Comparison of ENCODE assay signal across 8 mouse cellular contexts in the genomic region with DNA sequence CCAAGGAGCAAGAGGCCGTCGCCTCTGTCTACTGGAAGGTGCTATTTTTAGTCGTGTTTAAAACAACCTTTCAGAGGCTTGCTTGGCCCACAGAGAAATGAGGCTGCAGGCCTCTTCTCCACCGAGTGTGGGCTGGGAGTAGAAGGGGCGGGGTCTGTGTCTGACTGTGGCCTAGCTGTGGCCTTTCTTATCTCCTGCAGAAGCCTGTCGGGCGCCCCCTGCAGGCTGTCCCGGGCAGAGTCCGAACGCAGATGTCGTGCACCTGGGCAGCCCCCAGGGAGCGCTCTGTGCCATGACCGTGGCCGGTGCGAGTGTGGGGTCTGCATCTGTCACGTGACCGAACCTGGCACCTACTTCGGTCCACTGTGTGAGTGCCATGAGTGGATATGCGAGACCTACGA. TPM values are rescaled to one million over a fixed set of nuclear protein-coding genes. Genes with fewer than 3 reads are reported as not detected.
DNase-seq lines count a peak whose midpoint lies in the region; ATAC-seq and TF ChIP-seq lines count a peak whose summit lies in the region.

No protein-coding gene starts in this region.

- intact Hi-C loops in gastrocnemius, adult 2 months (cut with DNase I), result no loop called here

- H3K9me3 ChIP-seq in hindbrain, postnatal 0 days (ENCODE audit: low read length), result no peaks in the 10 kb centered on the region
- no peaks in the 10 kb centered on the region for H3K9me3 ChIP-seq in limb, embryonic 11.5 days (ENCODE audit: control insufficient read depth, low read length)
- no peaks in the 10 kb centered on the region for H3K9me3 ChIP-seq in neural tube, embryonic 11.5 days (ENCODE audit: control insufficient read depth, low read length)

- H3K4me3 ChIP-seq in gastrocnemius, adult 2 months, result peak overlapping the region; percentile 60
- H3K4me3 ChIP-seq in hindbrain, postnatal 0 days (ENCODE audit: low read length), result no peak overlapping the region
- H3K4me3 ChIP-seq in limb, embryonic 11.5 days (ENCODE audit: low read depth, low read length), result no peak overlapping the region
- no peak overlapping the region for H3K4me3 ChIP-seq in neural tube, embryonic 11.5 days (ENCODE audit: low read depth, low read length)

- no peaks in the 10 kb centered on the region for H3K27me3 ChIP-seq in hindbrain, postnatal 0 days (ENCODE audit: insufficient read depth, low read length)
- no peaks in the 10 kb centered on the region for H3K27me3 ChIP-seq in limb, embryonic 11.5 days (ENCODE audit: control insufficient read depth, insufficient read depth, low read length)
- no peaks in the 10 kb centered on the region for H3K27me3 ChIP-seq in neural tube, embryonic 11.5 days (ENCODE audit: control insufficient read depth, insufficient read depth, low read length)

- no peak overlapping the region for H3K9ac ChIP-seq in hindbrain, postnatal 0 days (replicated peaks; ENCODE audit: low read length)
- H3K9ac ChIP-seq in limb, embryonic 11.5 days (ENCODE audit: low read length), result no peak overlapping the region
- no peak overlapping the region for H3K9ac ChIP-seq in neural tube, embryonic 11.5 days (ENCODE audit: low read length)

- H3K4me1 ChIP-seq in hindbrain, postnatal 0 days (ENCODE audit: insufficient read depth, low read length), result 0 out of 2 replicates have a peak, but pooled peaks cover 5% of the 10 kb centered on the region
- no peaks in the 10 kb centered on the region for H3K4me1 ChIP-seq in limb, embryonic 11.5 days (ENCODE audit: control insufficient read depth, insufficient read depth, low read length)
- no peaks in the 10 kb centered on the region; the same call in 1 of the 2 replicates for H3K4me1 ChIP-seq in neural tube, embryonic 11.5 days (ENCODE audit: control insufficient read depth, insufficient read depth, low read length)

- WGBS in hindbrain, postnatal 0 days, result 15% methylated on average over 20 of the region's 20 CpGs
- WGBS in limb, embryonic 11.5 days, result 22% methylated on average over 20 of the region's 20 CpGs
- 25% methylated on average over 20 of the region's 20 CpGs for WGBS in neural tube, embryonic 11.5 days

- peak overlapping the region; percentile 63 for H3K27ac ChIP-seq in gastrocnemius, adult 2 months
- H3K27ac ChIP-seq in hindbrain, postnatal 0 days, result no peak overlapping the region
- no peak overlapping the region for H3K27ac ChIP-seq in limb, embryonic 11.5 days (replicated peaks; ENCODE audit: low read depth, low read length)
- H3K27ac ChIP-seq in neural tube, embryonic 11.5 days (ENCODE audit: low read depth, low read length), result no peak overlapping the region

- peak overlapping the region; percentile 30 for H3K4me2 ChIP-seq in hindbrain, postnatal 0 days (ENCODE audit: low read depth, low read length)
- no peak overlapping the region for H3K4me2 ChIP-seq in limb, embryonic 11.5 days (ENCODE audit: low read depth, severe bottlenecking)
- H3K4me2 ChIP-seq in neural tube, embryonic 11.5 days (ENCODE audit: low read depth), result no peak overlapping the region

- peak; percentile 19 to 59 for DNase-seq in urinary bladder, postnatal 4 days (ENCODE audit: low spot score in 2 of 2)
- no peak for DNase-seq in urinary bladder, adult 18-20 months (ENCODE audit: low spot score in 2 of 2)
- peak; percentile 61 for DNase-seq in gastrocnemius, adult 2 months
- peak; percentile 59 for DNase-seq in hindbrain, postnatal 0 days (ENCODE audit: low spot score)
- DNase-seq in limb, embryonic 11.5 days (ENCODE audit: low spot score), result peak; percentile 69
- peak; percentile 73 for DNase-seq in neural tube, embryonic 11.5 days (ENCODE audit: low spot score)
- no peak for DNase-seq in spleen, postnatal 14 days (ENCODE audit: low spot score in 2 of 2)

- H3K36me3 ChIP-seq in hindbrain, postnatal 0 days (ENCODE audit: insufficient read depth, low read length), result no peaks in the 10 kb centered on the region
- H3K36me3 ChIP-seq in limb, embryonic 11.5 days (ENCODE audit: control insufficient read depth, insufficient read depth, low read length), result no peaks in the 10 kb centered on the region
- H3K36me3 ChIP-seq in neural tube, embryonic 11.5 days (ENCODE audit: control insufficient read depth, insufficient read depth, low read length), result no peaks in the 10 kb centered on the region

- peak; percentile 45 for TF ChIP-seq CTCF in gastrocnemius, adult 2 months (IDR thresholded peaks at IDR 0.05)
- TF ChIP-seq CTCF in hindbrain, postnatal 0 days (IDR thresholded peaks at IDR 0.05; ENCODE audit: low read depth), result peak; percentile 66

- ATAC-seq in common myeloid progenitor, adult 5-6 weeks (replicated peaks; ENCODE audit: low read depth, poor library complexity, severe bottlenecking), result 0 out of 2 replicates have a peak, but pooled peaks have one; percentile 47
- peak; percentile 86 for ATAC-seq in hindbrain, postnatal 0 days
- ATAC-seq in limb, embryonic 11.5 days (ENCODE audit: insufficient number of reproducible peaks, low FRiP score, low TSS enrichment, low read depth), result peak; percentile 69; the same call in 1 of the 2 replicates
- ATAC-seq in neural tube, embryonic 11.5 days (ENCODE audit: insufficient read depth, low FRiP score, low TSS enrichment), result peak; percentile 81

RNA-seq across cellular contexts. Expression of a gene that starts 1.3 kb away (rescaled TPM):
- total RNA-seq in common myeloid progenitor, adult 5-6 weeks (2017), result not detected in 2 replicates
- total RNA-seq in gastrocnemius, adult 2 months (2021), result 10 to 100 TPM in 1 of 2 experiments, 1 to 10 TPM in 1; 3.9 to 13.5 TPM
- 1.5 and 2.0 TPM in 2 replicates for total RNA-seq in hindbrain, postnatal 0 days (2014; rRNA removed)
- polyA plus RNA-seq in hindbrain, postnatal 0 days (2015; fragmentation: Nextera tagmentation; extraction: Ambion mirVana), result 3.5 TPM in 2 replicates
- polyA plus RNA-seq in limb, embryonic 11.5 days (2014; fragmentation: Nextera tagmentation; extraction: Ambion mirVana), result 0.07 TPM in 1 of 2 replicates, not detected in the other
- 0.65 and 0.68 TPM in 2 replicates for polyA plus RNA-seq in neural tube, embryonic 11.5 days (2014; fragmentation: Nextera tagmentation; extraction: Ambion mirVana)

RNA-seq across cellular contexts. Expression of a gene that starts 34.1 kb away (rescaled TPM):
- total RNA-seq in common myeloid progenitor, adult 5-6 weeks (2017), result not detected in 2 replicates
- under 1 TPM; 0.15 to 0.47 TPM for total RNA-seq in gastrocnemius, adult 2 months (2021)
- 42.6 and 45.5 TPM in 2 replicates for total RNA-seq in hindbrain, postnatal 0 days (2014; rRNA removed)
- polyA plus RNA-seq in hindbrain, postnatal 0 days (2015; fragmentation: Nextera tagmentation; extraction: Ambion mirVana), result 12.8 TPM in 2 replicates
- 0.05 and 0.11 TPM in 2 replicates for polyA plus RNA-seq in limb, embryonic 11.5 days (2014; fragmentation: Nextera tagmentation; extraction: Ambion mirVana)
- polyA plus RNA-seq in neural tube, embryonic 11.5 days (2014; fragmentation: Nextera tagmentation; extraction: Ambion mirVana), result 1.7 and 2.3 TPM in 2 replicates

Comparison
In these comparisons a context has a peak if more than half of its experiments do, and no peak if none do; other contexts are left out.
1. DNase-seq: peak in urinary bladder, postnatal 4 days (2 of 2), gastrocnemius, adult 2 months (single experiment), hindbrain, postnatal 0 days (single experiment), limb, embryonic 11.5 days (single experiment) and neural tube, embryonic 11.5 days (single experiment); none in urinary bladder, adult 18-20 months (0 of 2) and spleen, postnatal 14 days (0 of 2).
2. RNA of a gene that starts 34.1 kb away (total RNA-seq): 42.6 to 45.5 TPM in hindbrain, postnatal 0 days; 0.15 to 0.47 TPM in gastrocnemius, adult 2 months and not detected in common myeloid progenitor, adult 5-6 weeks; every median in the first group is over 10 times any median in the second.
3. Peak in every context shown above with its lines, with median percentiles within 50 percentile points of each other: ATAC-seq.